Mouse (Mus musculus) embryonic fibroblast, embryonic 13.5 days (primary cell): Measurements from ENCODE around the gene Stpg1.

Source experiments
- CTCF ChIP-seq: IDR thresholded peaks from 2 replicates; pipeline ENCODE4 v1.5.1; 2011; ENCODE audit warnings: mild to moderate bottlenecking, control low read depth, low read length, moderate library complexity, borderline replicate concordance; ENCODE audit not compliant: insufficient read depth
- POLR2A ChIP-seq: IDR thresholded peaks from 2 replicates; pipeline ENCODE4 v1.6.1; 2011; ENCODE audit warnings: low read depth, mild to moderate bottlenecking, control low read depth, low read length, moderate library complexity

DNA sequence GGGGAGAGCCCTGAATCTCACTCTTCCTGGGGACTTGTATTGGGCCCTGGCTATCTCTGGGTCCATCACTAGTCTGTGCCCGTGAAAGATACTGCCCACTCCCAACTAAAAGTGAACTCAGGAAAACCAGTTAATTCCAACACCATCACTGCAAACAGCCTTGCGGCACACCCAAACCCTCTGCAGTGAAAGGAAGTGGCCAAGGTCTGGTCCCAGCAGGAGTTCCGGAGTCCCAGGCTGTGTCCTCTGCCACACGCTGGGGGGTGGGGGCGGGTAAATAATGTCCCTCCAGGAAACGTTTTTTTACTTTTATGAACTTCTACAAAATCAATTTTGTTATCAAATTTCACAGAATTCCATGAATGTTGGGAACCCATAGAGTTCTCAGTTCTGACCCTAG lies 85.1 kb downstream of the Stpg1 start:
- no peak for TF ChIP-seq CTCF
- no peak for TF ChIP-seq POLR2A
